Mouse (Mus musculus) brain, embryonic 14.5 days (tissue): ENCODE results near the gene Pigw. TPM values are rescaled to one million over a fixed set of nuclear protein-coding genes. Genes with fewer than 3 reads are reported as not detected.
"Not testable (repeated sequence)": the region's sequence is repeated elsewhere in the genome, so short reads cannot be mapped to it uniquely, and the experiment has no call there.

Experiments used
- DNase-seq: peaks from one replicate; pipeline ENCODE4 v3.0.0-alpha.2; 2011; ENCODE audit warnings: low read depth
- CTCF ChIP-seq: fragments of 200-500 bp; IDR thresholded peaks from 2 replicates; pipeline ENCODE4 v1.5.1; 2012; ENCODE audit warnings: inconsistent platforms, mild to moderate bottlenecking, moderate library complexity, borderline replicate concordance; ENCODE audit not compliant: insufficient read depth, insufficient read length; ENCODE audit errors: extremely low read depth
- POLR2A ChIP-seq: fragments of 200-500 bp; IDR thresholded peaks from 2 replicates; pipeline ENCODE4 v1.6.1; 2012; ENCODE audit warnings: mild to moderate bottlenecking, inconsistent platforms, borderline replicate concordance; ENCODE audit not compliant: poor library complexity, insufficient read depth, insufficient read length, severe bottlenecking; ENCODE audit errors: extremely low read depth
- polyA plus RNA-seq: library from polyadenylated mRNA; depleted of rRNA; stranded (reverse); fragments of >200 nt; gene quantifications from 2 replicates; pipeline ENCODE4 v1.2.3, GENCODE M21; 2012; rRNA removed

Gene Pigw
- polyA plus RNA-seq, 1 experiment: 5.3 TPM

GRCm38 (mm10) chr11:84839330-84839729 lies 40.8 kb downstream of the Pigw start:
- TF ChIP-seq CTCF: no peak
- TF ChIP-seq POLR2A: no peak
- no peak for DNase-seq

- DNase-seq: not testable (repeated sequence)
Observed at GRCm38 (mm10) chr11:84829495-84829894, 50.6 kb downstream of the Pigw start.

- DNase-seq: peak; percentile 84
- no peak for TF ChIP-seq CTCF
- TF ChIP-seq POLR2A: no peak
Observed at GRCm38 (mm10) chr11:84828516-84829399, 51.3 kb downstream of the Pigw start, which contains the start of gene Dhrs11. TSS of gene Dhrs11 (minus strand) at chr11:84828994.

GRCm38 (mm10) chr11:84827901-84828503 lies 52.1 kb downstream of the Pigw start:
- no peak for TF ChIP-seq POLR2A

GRCm38 (mm10) chr11:84827492-84827891 lies 52.6 kb downstream of the Pigw start:
- no peak for DNase-seq

More at GRCm38 (mm10) chr11:84827901-84828503, 52.1 kb downstream of the Pigw start:
- DNase-seq: no peak

More at GRCm38 (mm10) chr11:84827492-84827891, 52.6 kb downstream of the Pigw start:
- TF ChIP-seq POLR2A (no peak), CTCF (no peak)

Other genes with a start within 250 kb of the Pigw start
- gene Mrm1, start 60.8 kb downstream of the Pigw start, polyA plus RNA-seq: 8.4 and 8.7 TPM in 2 replicates
- 8.8 and 9.5 TPM in 2 replicates for gene Dhrs11, start 51.3 kb downstream of the Pigw start, polyA plus RNA-seq
- gene Ggnbp2, start 9.5 kb downstream of the Pigw start, polyA plus RNA-seq: 93.4 and 93.8 TPM in 2 replicates
- gene Myo19, start 137 bp downstream of the Pigw start, polyA plus RNA-seq: 20.8 and 24.1 TPM in 2 replicates
- gene Znhit3, start 36.1 kb upstream of the Pigw start, polyA plus RNA-seq: 34.9 and 44.9 TPM in 2 replicates
- 1.9 and 2.0 TPM in 2 replicates for gene Car4, start 77.5 kb upstream of the Pigw start, polyA plus RNA-seq